Mouse (Mus musculus) gastrocnemius, postnatal 14 days (tissue): ENCODE data around the gene Oxt. TPM values are rescaled to one million over a fixed set of nuclear protein-coding genes. Genes with fewer than 3 reads are reported as not detected.
A peak's percentile ranks its signal among the peaks of the same experiment; 100 is the strongest.

Experiments
- DNase-seq: peaks from one replicate; pipeline ENCODE4 v3.0.0; 2021; ENCODE audit warnings: mixed read lengths
- intact Hi-C: fragments of 180-260 bp; cut with DNase I; formaldehyde crosslinking; loops from one replicate; pipeline ENCODE4 v1.15.1; 2025; ENCODE audit warnings: low total_unique reads
- total RNA-seq, 2 experiments: library from RNA; stranded (reverse); gene quantifications; 2 replicates each; pipeline ENCODE4 v1.2.3; 2021

The Oxt gene
- total RNA-seq, 2 experiments from 2014 or later = not detected

DNA sequence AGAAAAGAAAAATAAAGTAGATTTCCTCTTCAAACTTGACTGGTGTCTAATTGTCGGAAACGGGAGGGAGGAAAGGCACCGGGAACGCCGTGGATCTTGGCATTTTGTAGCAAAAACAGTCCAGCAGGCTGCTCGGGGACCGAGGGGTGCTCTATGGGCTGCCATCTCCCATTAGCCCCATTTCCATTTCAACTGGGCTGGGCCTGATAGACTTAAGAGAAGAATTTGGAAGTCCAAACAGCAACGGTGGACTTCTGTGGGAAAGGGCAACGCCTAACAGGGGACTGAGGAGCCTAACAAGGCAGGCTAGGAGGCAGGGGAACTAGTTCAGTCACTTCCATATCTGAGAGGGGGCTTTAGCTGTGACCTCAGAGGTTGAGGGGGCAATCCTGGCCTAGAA lies 1.0 kb downstream of the Oxt start:
- no peak for DNase-seq
- intact Hi-C loops = no loop called here

DNA sequence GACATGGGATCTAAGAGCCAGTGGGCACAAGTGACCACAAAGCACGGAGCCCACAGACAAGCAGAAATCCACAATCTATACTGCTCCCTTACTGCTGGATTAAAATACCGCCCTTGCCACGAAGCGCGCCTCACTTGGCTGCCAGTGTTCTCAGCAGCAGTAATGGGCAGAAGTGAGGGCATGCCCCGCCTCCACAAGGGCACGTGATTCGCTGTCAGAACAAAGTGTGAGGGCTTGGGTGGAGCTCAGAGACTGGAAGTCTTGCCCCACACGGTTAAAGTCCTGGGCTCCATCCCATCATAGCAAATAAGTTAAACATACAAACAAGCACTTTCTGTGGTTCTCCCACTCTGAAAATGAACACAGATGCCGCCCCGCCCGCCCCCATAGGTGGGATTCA lies 1.7 kb downstream of the Oxt start:
- intact Hi-C loops = no loop called here
- no peak for DNase-seq

DNA sequence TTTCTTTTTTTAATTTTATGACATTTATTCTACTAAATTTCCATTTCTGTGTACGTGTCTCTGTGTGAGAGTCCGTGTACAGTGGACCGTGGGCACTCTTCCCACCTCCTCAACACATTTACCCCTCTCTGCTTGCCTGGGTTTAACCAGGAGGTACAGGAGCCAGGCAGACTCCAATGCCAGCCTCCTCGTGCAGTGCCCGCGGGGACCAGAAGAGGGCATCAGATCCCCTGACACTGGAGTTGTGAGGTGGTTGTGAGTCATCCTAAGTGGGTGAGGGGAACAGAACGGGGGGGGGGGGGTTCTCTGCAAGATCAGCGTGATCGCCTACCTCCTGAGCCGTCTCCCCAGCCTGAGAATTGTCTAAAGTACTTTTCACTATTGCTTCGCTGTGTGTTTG lies 2.2 kb downstream of the Oxt start:
- intact Hi-C loops = no loop called here
- DNase-seq = peak; percentile 46

DNA sequence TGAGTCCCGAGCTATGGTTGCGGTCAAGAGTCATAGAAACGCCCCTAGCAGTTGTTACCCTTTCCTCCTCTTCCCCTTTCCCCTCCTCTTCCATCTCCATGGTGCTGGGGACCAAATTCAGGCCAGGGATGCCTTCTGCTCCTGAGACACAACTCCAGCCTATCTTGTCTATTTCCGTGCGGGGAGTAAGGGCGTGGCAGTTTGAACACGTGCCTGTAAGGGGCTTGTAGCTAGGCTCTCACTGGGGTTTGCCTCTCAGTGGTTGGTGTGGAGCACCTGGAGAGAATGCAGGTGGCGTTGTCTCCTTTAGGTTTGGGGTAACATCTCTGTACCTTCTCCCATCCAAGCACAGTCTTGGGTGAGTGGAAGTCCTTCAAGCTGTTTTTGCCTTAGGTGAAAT lies 3.8 kb downstream of the Oxt start:
- intact Hi-C loops = no loop called here

DNA sequence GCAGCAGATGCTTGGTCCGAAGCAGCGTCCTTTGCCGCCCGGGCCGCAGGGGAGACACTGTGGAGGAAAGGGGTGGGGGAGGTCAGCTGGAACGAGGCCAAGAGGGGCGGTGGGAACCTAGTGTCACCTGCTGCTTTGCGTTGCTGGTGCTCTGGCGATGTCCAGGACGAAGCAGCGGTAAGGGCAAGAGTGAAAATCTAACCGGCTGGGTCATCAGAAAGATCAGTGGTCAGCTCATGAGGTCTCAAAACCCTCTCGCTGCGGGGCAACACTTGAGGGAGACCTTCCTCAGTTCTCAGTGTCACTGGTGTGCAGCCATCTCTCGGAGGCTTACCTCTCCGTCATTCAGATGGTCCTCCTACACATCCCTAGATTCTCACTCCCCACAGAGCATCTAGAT lies 5.2 kb downstream of the Oxt start:
- intact Hi-C loops = no loop called here
- DNase-seq = no peak

More for the DNA sequence above, 3.8 kb downstream of the Oxt start:
- no peak for DNase-seq

DNA sequence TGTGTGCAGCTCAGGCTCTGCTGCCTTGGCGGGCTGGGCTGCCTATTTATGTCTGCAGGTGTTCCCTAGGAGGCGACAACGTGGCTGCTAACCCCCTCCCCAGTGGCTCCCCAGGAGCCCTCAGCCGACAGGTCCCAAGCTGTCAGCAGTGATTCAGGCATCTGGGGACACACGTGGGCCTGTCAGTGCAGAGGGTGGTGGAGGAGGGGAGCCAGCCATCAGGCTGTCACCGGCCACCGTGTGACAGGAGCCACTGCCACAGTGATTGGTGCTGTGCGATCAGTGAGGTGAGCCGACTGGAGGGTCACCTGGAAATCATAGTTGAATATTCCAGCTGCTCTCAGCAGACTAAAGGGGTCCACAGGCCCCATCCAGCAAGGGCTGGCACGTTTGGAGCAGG lies 6.6 kb downstream of the Oxt start, which contains the start of gene Avp:
Gene Avp, minus strand, starts transcription at position 3 of the 400 bp plus-strand sequence.
- no peak for DNase-seq
- intact Hi-C loops = no loop called here

DNA sequence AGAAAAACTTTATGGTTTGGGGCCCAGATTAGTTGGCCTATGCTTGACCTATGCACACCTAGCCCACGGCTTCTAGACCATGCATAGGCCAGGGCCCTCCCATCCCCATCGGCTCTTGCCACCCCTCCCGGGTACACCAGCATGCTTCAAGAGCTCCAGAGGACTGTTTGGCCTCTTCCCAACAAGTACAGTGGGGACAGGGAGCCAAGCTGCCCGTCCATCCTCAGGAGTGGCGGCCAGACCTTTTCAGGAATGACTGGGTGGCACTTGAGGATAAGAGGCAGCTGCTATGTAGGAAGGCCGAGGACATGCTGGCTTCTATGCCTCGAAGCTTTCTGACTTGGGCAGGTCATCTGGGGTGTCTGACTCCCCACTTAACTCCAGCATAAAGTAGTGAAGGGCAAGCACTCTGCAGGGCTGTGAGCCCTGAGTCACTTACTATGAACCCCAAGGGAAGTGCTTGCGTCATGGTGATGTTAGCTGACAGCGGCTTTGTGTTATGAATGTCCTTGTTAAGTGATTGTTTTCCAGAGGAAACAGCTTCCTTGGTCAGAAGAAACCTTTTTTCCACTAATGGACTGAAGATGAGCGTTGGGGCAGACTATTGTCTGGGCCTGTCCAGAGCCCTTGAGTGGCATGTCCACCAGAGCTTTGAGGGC lies 8.1 kb downstream of the Oxt start:
- no peak for DNase-seq
- intact Hi-C loops = no loop called here

DNA sequence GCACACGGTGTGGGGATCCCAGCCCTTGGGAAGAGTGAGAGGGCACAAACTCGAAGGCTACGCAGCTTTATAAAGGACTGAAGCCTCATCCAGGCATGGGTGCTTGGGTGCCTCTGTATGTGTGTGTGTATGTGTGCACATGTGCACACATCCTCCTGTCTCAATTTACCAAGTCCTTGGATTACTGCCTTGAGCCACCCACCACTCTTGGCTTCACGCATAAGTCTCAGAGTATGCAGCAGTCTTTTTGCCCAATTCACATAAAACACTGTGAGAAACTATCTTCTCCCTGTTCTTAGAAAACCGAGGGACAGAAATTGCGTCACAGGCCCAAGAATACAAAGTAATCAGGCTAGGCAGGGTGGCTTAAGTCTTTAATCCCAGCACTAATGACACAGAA lies 10.0 kb downstream of the Oxt start:
- no peak for DNase-seq
- intact Hi-C loops = no loop called here

DNA sequence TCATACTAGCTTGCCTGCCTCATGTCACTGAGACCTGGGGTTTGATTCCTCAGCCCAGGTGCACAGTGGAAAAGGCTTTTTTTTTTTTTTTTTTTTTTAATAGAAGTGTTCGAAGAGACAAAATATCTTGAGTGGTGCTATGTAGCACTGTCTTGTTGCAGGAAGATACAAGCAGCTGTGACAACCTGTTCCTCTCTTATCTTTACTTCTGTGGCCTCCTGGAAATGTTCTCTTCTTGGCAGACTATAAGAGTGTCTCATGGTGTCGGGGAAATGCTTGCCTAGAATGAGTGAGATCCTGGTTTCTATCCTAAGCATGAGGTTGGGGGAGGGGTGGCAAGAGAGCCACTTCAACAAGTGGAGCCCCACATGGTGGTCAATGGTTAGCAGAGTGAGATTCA lies 12.4 kb downstream of the Oxt start:
- intact Hi-C loops = no loop called here
- no peak for DNase-seq

DNA sequence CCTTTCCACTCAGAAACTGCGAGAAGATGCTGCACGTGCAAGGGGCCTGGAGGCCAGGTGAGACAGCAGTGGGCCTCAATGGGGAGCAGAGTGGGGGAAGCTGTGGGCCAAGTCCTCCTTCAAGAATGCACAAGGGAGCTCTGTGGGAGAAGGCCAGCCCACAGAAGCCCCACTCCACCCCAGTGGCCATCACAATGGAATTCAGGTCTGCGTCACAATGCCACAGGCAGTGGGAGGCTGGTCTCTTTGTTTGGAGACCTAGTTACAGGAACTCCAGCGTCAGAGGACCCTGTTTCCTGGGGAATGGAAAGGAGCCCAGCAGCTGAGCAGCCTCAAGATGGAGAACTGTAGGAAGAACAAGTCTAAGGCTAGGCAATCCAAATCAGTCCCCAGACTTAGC lies 13.2 kb downstream of the Oxt start:
- intact Hi-C loops = no loop called here
- DNase-seq = no peak

DNA sequence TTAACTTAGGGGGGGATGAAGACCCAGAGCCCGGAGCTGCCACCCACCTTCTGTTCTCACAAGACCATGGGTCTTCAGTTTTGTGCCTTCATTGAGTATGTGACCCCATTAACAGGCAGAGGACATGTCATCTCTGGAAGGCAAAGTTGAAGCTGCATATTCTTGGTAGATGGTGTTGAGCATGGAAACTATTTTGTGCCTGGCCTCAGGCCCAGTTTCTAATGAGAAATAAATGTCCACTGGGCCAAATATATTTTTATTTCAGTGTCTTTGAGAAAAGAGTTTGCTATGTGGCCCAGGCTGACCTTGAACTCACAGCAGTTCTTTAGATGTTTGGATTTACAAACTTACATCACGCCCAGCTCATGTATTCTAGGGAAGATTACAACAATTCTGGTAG lies 13.8 kb downstream of the Oxt start:
- intact Hi-C loops = no loop called here
- no peak for DNase-seq

DNA sequence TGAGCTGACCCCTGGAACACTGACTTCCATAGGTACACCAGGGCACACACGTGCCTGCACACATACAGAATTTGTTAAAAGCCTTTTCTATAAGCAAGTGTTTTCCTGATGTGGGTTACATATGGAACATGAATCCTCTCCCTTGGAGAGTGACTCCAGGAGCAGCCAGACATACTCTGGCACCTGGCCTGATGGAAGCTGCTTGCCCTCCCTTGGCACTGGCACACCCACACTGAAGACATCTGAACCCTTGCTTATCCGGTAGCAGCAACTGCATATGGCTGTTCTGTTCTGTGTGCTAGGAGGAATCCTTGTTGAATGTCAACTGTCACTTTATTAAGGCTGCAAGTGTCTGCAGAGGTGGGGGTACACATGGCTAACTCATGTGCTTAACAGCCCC lies 15.0 kb downstream of the Oxt start:
- intact Hi-C loops = no loop called here
- DNase-seq = no peak

DNA sequence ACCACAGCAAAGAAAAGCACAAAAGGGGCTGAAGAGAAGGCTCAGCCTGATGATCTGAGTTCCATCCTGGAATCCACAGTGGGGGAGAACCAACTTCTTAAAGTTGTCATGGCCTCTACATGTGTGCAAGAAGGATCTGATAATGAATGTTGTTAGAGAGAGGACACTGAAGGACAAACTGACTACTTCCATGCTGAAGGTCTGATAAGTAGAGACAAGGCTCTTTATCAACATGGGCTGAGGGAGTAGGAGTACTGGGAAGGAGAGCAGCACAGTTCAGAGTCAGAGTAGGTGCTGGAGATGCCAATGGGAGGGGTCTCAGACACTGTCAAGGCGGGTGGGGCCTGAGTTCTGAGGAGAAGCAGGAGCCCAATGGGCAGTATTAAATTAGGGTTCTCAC lies 19.6 kb downstream of the Oxt start:
- intact Hi-C loops = no loop called here
- DNase-seq = no peak

DNA sequence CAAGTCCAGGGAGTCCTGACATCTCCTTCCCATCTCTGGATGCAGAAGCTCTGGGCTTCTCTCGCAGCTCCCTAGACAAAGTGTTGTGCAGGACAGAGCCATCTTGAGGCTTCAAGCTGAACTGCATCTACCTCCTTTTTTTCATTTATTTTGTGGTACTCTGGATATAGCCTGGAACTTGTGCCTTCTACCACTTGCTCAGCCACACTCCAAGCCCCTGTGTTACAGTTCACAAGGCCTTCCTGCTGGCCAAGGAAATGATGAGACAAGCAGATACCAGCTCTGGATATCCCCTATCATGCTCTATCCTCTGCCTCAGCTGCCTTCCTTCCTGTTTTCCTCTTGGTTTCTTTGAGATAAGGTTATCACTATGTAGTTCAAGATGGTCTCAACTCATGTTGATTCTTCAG lies 21.6 kb downstream of the Oxt start:
- intact Hi-C loops = no loop called here
- no peak for DNase-seq

DNA sequence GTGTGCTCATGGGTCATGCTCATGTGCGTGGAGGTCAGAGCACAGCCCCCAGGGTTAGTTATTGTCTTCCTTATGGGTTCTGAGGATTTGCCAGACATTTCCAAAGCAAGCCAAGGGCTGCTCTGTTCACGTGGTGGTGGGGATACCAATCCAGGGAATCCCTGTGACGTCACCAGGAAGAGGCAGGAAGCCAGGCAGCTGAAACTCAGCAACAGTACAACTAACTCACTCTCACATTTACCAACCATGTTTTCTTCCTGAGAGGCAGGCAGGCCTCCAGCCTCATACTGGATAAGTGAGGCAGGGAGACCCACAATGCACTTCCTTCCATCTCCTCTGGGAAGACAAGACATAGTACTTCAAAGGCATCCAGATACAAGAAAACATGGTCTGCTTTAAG lies 22.4 kb downstream of the Oxt start:
- intact Hi-C loops = no loop called here
- no peak for DNase-seq

DNA sequence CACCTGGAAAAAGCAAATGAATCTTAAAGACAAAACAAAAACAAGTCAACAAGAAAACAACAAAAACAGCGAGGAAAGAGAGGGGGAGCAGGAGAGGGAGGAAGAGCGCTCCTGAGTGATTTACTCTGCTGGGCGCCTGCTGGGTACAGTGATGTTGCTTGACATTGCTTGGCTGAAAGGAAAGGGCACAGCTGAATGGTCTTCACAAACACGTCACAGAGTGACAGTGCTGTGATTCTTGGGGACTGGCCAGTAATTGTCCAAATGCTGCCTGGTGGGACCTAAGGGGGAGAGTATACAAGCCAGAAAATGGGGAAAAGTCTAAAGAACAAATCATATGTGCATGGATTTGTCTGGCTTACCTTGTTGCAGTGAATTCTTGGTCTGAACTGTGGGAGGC lies 26.2 kb downstream of the Oxt start:
- intact Hi-C loops = no loop called here
- no peak for DNase-seq

DNA sequence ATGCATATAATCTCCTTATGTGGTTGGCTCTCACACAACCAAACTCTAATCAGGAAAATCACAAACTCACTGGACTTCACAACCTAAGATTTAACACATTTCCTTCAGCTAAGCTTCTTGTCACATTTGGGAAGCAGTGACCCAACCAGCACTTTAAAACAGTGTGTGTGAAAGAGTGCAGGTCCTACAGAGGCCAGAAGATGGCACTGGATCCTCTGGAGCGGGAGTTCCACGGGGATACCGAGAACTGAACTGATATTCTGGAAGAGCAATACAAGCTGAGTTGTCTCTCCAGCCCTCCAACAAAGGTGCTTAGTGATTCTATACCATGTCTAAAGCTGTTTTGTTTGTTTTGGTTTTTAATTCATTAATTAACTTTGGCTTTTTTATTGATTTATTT lies 37.1 kb downstream of the Oxt start:
- no peak for DNase-seq
- intact Hi-C loops = no loop called here

DNA sequence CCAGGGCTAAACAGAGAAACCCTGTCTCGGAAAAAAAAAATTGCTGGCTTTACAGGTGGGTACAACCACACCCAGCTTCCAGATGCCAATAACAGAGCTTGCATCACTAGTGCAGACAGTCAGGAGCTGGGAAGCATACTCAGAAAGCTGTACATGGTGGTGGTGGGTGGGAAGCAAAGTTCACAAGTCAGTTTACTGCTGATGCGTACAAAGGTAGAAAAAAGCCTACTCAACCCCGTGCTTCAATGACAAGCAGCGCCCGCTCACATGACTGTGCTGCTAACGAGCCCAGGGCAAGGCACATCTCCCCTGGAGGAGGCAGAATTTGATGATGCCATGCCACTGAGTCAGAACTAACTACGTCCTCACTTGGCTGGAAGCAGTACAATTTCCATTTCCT lies 43.0 kb downstream of the Oxt start:
- no peak for DNase-seq
- intact Hi-C loops = no loop called here
